Mouse (Mus musculus) limb, embryonic 14.5 days (tissue): ENCODE results near the gene Taf10. TPM values are rescaled to one million over a fixed set of nuclear protein-coding genes. Genes with fewer than 3 reads are reported as not detected.
"Not testable (repeated sequence)": the region's sequence is repeated elsewhere in the genome, so short reads cannot be mapped to it uniquely, and the experiment has no call there.

Source experiments
- ATAC-seq: fragments of 200-750 bp; cut with Nextera tagmentation; 2 replicates; pipeline ENCODE4 v1.8.0; 2017; ENCODE audit warnings: low read depth, moderate number of reproducible peaks, moderate TSS enrichment; ENCODE audit not compliant: low FRiP score
- DNase-seq: peaks from one replicate; pipeline ENCODE4 v3.0.0-alpha.2; 2015; ENCODE audit warnings: low spot score
- H3K27ac ChIP-seq: fragments of 300-500 bp; sonication (generic); replicated peaks from 2 replicates; pipeline ENCODE4 v1.5.1; 2014; ENCODE audit warnings: low read depth, mild to moderate bottlenecking, low read length, moderate library complexity, mixed read lengths
- H3K27me3 ChIP-seq: fragments of 300-500 bp; sonication (generic); 2 replicates; pipeline ENCODE4 v1.6.1; 2014; ENCODE audit warnings: low read length, mixed read lengths; ENCODE audit not compliant: control insufficient read depth, insufficient read depth
- H3K36me3 ChIP-seq: fragments of 300-500 bp; sonication (generic); 2 replicates; pipeline ENCODE4 v1.6.1; 2014; ENCODE audit warnings: mild to moderate bottlenecking, low read length, moderate library complexity, mixed read lengths; ENCODE audit not compliant: control insufficient read depth, insufficient read depth
- H3K4me1 ChIP-seq: fragments of 300-500 bp; sonication (generic); 2 replicates; pipeline ENCODE4 v1.6.1; 2014; ENCODE audit warnings: antibody characterized with exemption, low read length, mixed read lengths; ENCODE audit not compliant: control insufficient read depth, insufficient read depth
- H3K4me2 ChIP-seq: fragments of 300-500 bp; sonication (generic); replicated peaks from 2 replicates; pipeline ENCODE4 v1.6.1; 2014; ENCODE audit warnings: low read depth, mild to moderate bottlenecking, low read length, moderate library complexity; ENCODE audit not compliant: severe bottlenecking
- H3K4me3 ChIP-seq: fragments of 300-500 bp; sonication (generic); replicated peaks from 2 replicates; pipeline ENCODE4 v1.5.1; 2014; ENCODE audit warnings: low read length
- H3K9ac ChIP-seq: fragments of 300-500 bp; sonication (generic); 2 replicates; pipeline ENCODE4 v1.6.1; 2014; ENCODE audit warnings: mild to moderate bottlenecking, low read depth, low read length, moderate library complexity; ENCODE audit not compliant: severe bottlenecking
- H3K9me3 ChIP-seq: fragments of 300-500 bp; sonication (generic); 2 replicates; pipeline ENCODE4 v1.6.1; 2016; ENCODE audit warnings: low read length; ENCODE audit not compliant: control insufficient read depth
- POLR2A ChIP-seq: fragments of 200-500 bp; IDR thresholded peaks from 2 replicates; pipeline ENCODE4 v1.8.0; 2012; ENCODE audit warnings: inconsistent platforms, mild to moderate bottlenecking, moderate library complexity, borderline replicate concordance; ENCODE audit not compliant: insufficient read depth, insufficient read length; ENCODE audit errors: extremely low read depth
- WGBS: fragments of 180-500 bp; shearing (Covaris S2); extraction: QIAGEN DNeasy Blood & Tissue Kit; methylation state at CpG from one replicate; pipeline ENCODE4 v1.1.7; 2014; 5-methylcytosine and 5-hydroxymethylcytosine counted together
- polyA plus RNA-seq, 2 experiments: library from polyadenylated mRNA; depleted of rRNA in 1 of 2; stranded (reverse) in 1 of 2; unstranded in 1 of 2; fragments of >200 nt; fragmentation: Nextera tagmentation in 1 of 2; extraction: Ambion mirVana in 1 of 2; gene quantifications; 2 replicates each; pipeline versions ENCODE4 v1.2.1 to v1.2.3; 2012 to 2014

Gene Taf10
- polyA plus RNA-seq, 2 experiments: 163 to 251 TPM

DNA sequence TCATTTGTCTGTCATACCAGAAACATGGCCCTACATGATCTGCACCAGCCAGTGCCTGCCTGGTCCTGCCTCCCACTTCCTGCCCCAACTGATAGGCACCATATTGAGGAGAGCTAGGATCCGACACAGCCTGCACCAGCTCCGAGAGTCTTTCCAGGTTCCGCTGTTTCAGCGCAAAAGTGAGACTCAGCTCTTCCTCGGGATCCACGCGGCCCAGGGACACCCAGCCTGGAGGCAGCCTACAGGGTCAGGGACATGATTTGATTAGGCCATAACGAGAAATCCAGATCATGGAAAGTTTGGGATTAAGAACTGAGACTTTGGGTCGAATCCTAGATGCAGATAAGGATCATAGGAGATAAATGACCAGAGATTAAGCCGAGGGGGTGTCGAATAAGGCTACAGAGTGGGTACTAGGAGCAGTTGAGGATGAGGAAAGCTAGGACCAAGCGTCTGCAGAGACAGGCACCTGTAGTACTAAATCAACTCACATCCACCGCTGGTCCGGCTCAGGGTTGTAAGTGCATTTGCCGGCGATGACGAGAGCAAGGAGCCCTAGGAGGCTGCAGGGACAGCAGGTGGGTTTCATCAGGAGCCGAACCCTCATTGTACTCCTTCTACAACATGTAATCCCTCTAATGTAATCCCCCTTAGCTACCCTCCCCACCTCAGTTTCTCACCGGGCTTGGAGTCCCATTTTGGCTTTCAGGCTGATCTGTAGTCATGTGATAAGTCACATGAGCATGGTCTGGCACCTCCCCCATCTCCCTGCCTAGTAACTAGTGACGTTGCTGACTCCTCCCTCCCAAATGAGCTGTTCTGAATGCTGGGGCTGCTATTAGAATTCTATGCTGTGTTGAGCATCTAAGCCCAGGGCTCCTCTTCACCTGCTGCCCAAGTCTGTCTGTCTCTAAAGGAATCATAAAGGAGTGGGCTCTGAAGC is 7.6 kb upstream of the Taf10 start, which contains the start of gene Tpp1:
Gene Tpp1, minus strand, starts transcription at position 745 of the 943 bp plus-strand sequence.
- Histone ChIP-seq H3K9ac (peak within 1 kb of the TSS; percentile 61), H3K9me3 (no peaks in the 10 kb centered on the region), H3K4me3 (peak within 1 kb of the TSS; percentile 51), H3K4me2 (peak within 1 kb of the TSS; percentile 66), H3K27me3 (no peaks in the 10 kb centered on the region), H3K4me1 (peaks cover 5% of the 10 kb centered on the region; the same call in 1 of the 2 replicates), H3K36me3 (peaks cover 50% of the 10 kb centered on the region), H3K27ac (no peak within 1 kb of the TSS; the same call in 1 of the 2 replicates)
- WGBS: 22% methylated on average over 20 of the region's 20 CpGs
- ATAC-seq (peak; percentile 95), DNase-seq (peak; percentile 94)
- no peak for TF ChIP-seq POLR2A

DNA sequence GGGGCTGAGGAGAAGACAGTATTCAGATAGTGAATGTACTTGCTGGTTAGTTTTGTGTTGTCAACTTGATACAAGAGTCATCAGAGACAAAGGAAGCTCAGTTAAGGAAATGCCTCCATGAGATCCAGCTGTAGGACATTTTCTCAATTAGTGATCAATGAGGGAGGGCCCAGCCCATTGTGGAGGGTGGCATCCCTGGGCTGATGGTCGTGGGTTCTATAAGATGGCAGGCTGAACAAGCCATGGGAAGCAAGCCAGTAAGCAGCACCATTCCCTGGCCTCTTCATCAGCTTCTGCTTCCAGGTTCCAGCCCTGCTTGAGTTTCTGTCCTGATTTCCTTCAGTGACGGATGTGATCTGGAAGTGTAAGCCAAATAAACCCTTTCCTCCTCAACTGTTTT is 3.6 kb upstream of the Taf10 start:
- H3K27me3 ChIP-seq: no peaks in the 10 kb centered on the region
- no peak overlapping the region for H3K27ac ChIP-seq
- no peaks in the 10 kb centered on the region for H3K9me3 ChIP-seq
- DNase-seq: no peak
- TF ChIP-seq POLR2A: no peak
- H3K4me2 ChIP-seq: no peak overlapping the region
- H3K4me1 ChIP-seq: peaks cover 5% of the 10 kb centered on the region; the same call in 1 of the 2 replicates
- no peak for ATAC-seq
- no peak overlapping the region for H3K9ac ChIP-seq
- 80% methylated on average over 2 of the region's 2 CpGs for WGBS
- H3K36me3 ChIP-seq: peaks cover 19% of the 10 kb centered on the region
- H3K4me3 ChIP-seq: no peak overlapping the region

DNA sequence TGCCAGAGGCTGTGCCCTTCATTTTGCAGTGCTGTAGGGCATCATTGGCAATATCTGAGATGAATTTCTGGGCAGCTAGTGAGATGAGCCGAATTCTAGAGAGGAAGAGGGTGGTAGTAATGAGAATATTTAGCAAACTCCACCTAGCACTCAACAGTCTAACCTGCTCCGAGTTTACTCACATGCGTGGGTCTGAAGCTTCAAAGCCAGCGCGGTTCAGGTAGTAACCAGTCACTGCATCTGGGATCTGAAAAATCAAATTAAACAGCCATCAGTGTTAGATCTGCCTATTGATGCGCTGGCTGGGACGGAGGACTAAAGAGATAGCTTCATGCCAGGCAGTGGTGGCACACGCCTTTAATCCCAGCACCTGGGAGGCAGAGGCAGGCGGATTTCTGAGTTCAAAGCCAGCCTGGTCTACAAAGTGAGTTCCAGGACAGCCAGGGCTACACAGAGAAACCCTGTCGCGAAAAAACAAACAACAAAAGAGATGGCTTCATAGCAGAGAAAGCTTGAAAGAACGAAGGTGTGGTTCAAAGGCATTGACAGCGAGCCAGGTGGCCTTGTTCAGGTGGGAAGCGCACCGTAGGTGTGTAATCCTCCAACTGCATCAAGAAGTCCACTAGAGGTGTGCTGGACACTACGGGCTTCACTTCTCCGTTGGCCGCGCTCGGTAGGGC is 775 bp downstream of the Taf10 start:
- H3K4me2 ChIP-seq: peak overlapping the region; percentile 76
- not testable (repeated sequence) for H3K9me3 ChIP-seq, H3K4me1 ChIP-seq, H3K27me3 ChIP-seq, H3K27ac ChIP-seq, DNase-seq, ATAC-seq
- peak overlapping the region; percentile 87 for H3K9ac ChIP-seq
- 38% methylated on average over 17 of the region's 20 CpGs for WGBS
- peak overlapping the region; percentile 88 for H3K4me3 ChIP-seq
- peaks cover 42% of the 10 kb centered on the region for H3K36me3 ChIP-seq

DNA sequence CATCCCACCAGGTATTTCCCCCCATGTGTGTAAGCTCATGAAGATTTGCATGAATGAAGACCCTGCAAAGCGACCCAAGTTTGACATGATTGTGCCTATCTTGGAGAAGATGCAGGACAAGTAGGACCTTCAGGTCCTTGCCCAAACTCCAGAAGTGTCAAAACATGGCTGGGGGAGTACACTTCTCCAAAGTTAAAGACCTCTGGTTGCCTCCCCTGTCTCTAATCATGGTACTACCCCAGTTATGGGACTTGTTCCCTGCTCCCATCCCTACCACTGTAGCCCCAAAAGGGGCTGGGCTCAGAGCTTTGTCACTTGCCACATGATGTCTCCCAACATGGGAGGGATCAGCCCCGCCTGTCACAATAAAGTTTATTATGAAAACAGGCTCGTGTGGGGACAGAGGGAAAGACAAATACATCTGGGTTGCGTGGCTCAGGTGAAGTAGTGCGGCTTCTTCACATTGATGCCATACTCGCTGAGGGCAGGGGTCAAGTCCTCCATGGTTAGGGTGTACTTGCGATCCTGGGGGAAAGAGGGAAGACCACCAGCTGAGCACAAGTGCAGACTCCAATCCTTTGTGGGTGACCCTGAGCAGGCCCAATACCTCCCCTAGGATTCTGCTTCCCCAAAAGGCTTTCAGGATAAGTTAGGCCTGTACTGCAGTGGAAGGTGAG is 1.5 kb downstream of the Taf10 start:
- peaks cover 42% of the 10 kb centered on the region for H3K36me3 ChIP-seq
- DNase-seq, H3K27ac ChIP-seq, H3K27me3 ChIP-seq, H3K9me3 ChIP-seq, H3K4me3 ChIP-seq, H3K9ac ChIP-seq, H3K4me2 ChIP-seq, ATAC-seq: not testable (repeated sequence)
- peaks cover 14% of the 10 kb centered on the region for H3K4me1 ChIP-seq
- WGBS: 80% methylated on average over 7 of the region's 7 CpGs

DNA sequence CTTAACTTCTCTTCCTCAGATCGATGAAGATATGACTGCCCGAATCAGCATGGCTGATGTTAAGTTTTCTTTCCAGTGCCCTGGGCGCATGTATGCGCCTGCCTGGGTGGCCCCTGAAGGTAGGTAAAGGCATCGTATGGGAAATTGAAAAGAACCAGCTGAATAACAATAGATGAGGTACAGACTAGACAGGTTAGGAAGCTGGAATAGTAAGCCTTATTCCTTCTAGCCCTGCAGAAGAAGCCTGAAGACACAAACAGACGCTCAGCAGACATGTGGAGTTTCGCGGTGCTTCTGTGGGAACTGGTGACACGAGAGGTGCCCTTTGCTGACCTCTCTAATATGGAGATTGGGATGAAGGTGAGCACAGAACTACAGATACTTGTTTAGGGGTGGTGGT is 2.2 kb downstream of the Taf10 start:
- Histone ChIP-seq H3K27me3 (no peaks in the 10 kb centered on the region), H3K27ac (no peak overlapping the region), H3K4me3 (no peak overlapping the region), H3K36me3 (peaks cover 41% of the 10 kb centered on the region), H3K4me1 (peaks cover 18% of the 10 kb centered on the region), H3K4me2 (no peak overlapping the region), H3K9ac (no peak overlapping the region), H3K9me3 (no peaks in the 10 kb centered on the region)
- ATAC-seq (no peak), DNase-seq (no peak)
- no peak for TF ChIP-seq POLR2A
- WGBS: 93% methylated on average over 9 of the region's 9 CpGs
